Comparison of ENCODE assay signal across 24 mouse cellular contexts in genomic region chr19:44983366-44983765, GRCm38 (mm10). TPM values are rescaled to one million over a fixed set of nuclear protein-coding genes. Genes with fewer than 3 reads are reported as not detected.
DNase-seq lines count a peak whose midpoint lies in the region; ATAC-seq and TF ChIP-seq lines count a peak whose summit lies in the region.
"Had no signal": no experiment of that assay in that cellular context is flagged by ENCODE, and none has a peak within 500 bp of the region (broad histone marks: within the 10 kb centered on the region; RNA-seq: fewer than 3 reads in every experiment).

No protein-coding gene starts in this region.

- no peak overlapping the region for H3K4me3 ChIP-seq in kidney, adult 2 months (ENCODE audit: insufficient read depth, low read depth, low read length)
- H3K4me3 ChIP-seq in intestine, embryonic 15.5 days (replicated peaks): no peak overlapping the region
- H3K4me3 ChIP-seq: embryonic facial prominence, embryonic 13.5 days; erythroblast, embryonic 14.5 days; forebrain, embryonic 12.5 days; heart, embryonic 15.5 days; limb, embryonic 15.5 days; midbrain, embryonic 12.5 days; neural tube, embryonic 12.5 days had no signal

- H3K9me3 ChIP-seq in intestine, embryonic 15.5 days: no peaks in the 10 kb centered on the region
- H3K9me3 ChIP-seq: embryonic facial prominence, embryonic 13.5 days; forebrain, embryonic 12.5 days; heart, embryonic 15.5 days; limb, embryonic 15.5 days; midbrain, embryonic 12.5 days; neural tube, embryonic 12.5 days had no signal

- no peak overlapping the region for H3K9ac ChIP-seq in intestine, embryonic 15.5 days
- H3K9ac ChIP-seq: embryonic facial prominence, embryonic 13.5 days; forebrain, embryonic 12.5 days; heart, embryonic 15.5 days; hindbrain, embryonic 14.5 days; limb, embryonic 15.5 days; lung, embryonic 14.5 days; midbrain, embryonic 12.5 days; neural tube, embryonic 12.5 days had no signal

- no peak for TF ChIP-seq POLR2A in kidney, adult 2 months (IDR thresholded peaks at IDR 0.05; ENCODE audit: low read depth, low read length)

- no peak overlapping the region for H3K4me2 ChIP-seq in intestine, embryonic 15.5 days (replicated peaks)
- H3K4me2 ChIP-seq: embryonic facial prominence, embryonic 13.5 days; forebrain, embryonic 12.5 days; heart, embryonic 15.5 days; hindbrain, embryonic 14.5 days; limb, embryonic 15.5 days; lung, embryonic 14.5 days; midbrain, embryonic 12.5 days; neural tube, embryonic 12.5 days had no signal

- peaks cover 3% of the 10 kb centered on the region; the same call in 1 of the 2 replicates for H3K36me3 ChIP-seq in kidney, adult 2 months (ENCODE audit: control insufficient read depth, insufficient read depth, low read length)
- H3K36me3 ChIP-seq in intestine, embryonic 15.5 days: peaks cover 17% of the 10 kb centered on the region

- peaks cover 9% of the 10 kb centered on the region for H3K4me1 ChIP-seq in kidney, adult 2 months (ENCODE audit: control insufficient read depth, insufficient read depth, low read length)
- peaks cover 8% of the 10 kb centered on the region for H3K4me1 ChIP-seq in intestine, embryonic 15.5 days (replicated peaks)
- H3K4me1 ChIP-seq: forebrain, embryonic 12.5 days; neural tube, embryonic 12.5 days had no signal

- 87% methylated on average over 6 of the region's 6 CpGs for WGBS in kidney, adult 2 months
- WGBS in intestine, embryonic 15.5 days: 84% methylated on average over 6 of the region's 6 CpGs

- H3K27me3 ChIP-seq in kidney, adult 2 months (replicated peaks; ENCODE audit: control insufficient read depth, insufficient read depth, low read length): no peaks in the 10 kb centered on the region
- no peaks in the 10 kb centered on the region for H3K27me3 ChIP-seq in intestine, embryonic 15.5 days (replicated peaks)
- H3K27me3 ChIP-seq: embryonic facial prominence, embryonic 13.5 days; limb, embryonic 15.5 days; neural tube, embryonic 12.5 days had no signal

- DNase-seq in kidney, postnatal 10 days: peak; percentile 26
- no peak for DNase-seq in kidney, adult 2 months
- DNase-seq in right cerebral cortex, postnatal 10 days (ENCODE audit: low spot score in 2 of 2): peak; percentile 24 to 38
- DNase-seq in right cerebral cortex, postnatal 25 days: no peak
- no peak for DNase-seq in urinary bladder, postnatal 36 days (ENCODE audit: low spot score in 2 of 2)
- DNase-seq: adrenal gland, postnatal 14 days; B cell, adult 2 months; cerebellum, adult 8-10 months; cerebellum, postnatal 36 days; embryo, embryonic 11 days; heart, postnatal 4 days; kidney, adult 8-10 months; left cerebral cortex, postnatal 4 days; lung, embryonic 14.5 days had no signal

- no peak overlapping the region for H3K27ac ChIP-seq in kidney, adult 2 months (ENCODE audit: insufficient read depth, low read depth, low read length)
- H3K27ac ChIP-seq in intestine, embryonic 15.5 days: peak overlapping the region; percentile 64; the same call in 1 of the 2 replicates
- H3K27ac ChIP-seq: embryonic facial prominence, embryonic 13.5 days; forebrain, embryonic 12.5 days; heart, embryonic 15.5 days; hindbrain, embryonic 14.5 days; midbrain, embryonic 12.5 days; neural tube, embryonic 12.5 days had no signal

- ATAC-seq in intestine, embryonic 15.5 days: no peak
- no peak for ATAC-seq in frontal cortex, adult (ENCODE audit: low TSS enrichment)

- no peak for TF ChIP-seq CTCF in kidney, adult 2 months (conservative IDR thresholded peaks at IDR 0.05; ENCODE audit: insufficient read depth, insufficient read length, low read depth, low read length)

RNA-seq across cellular contexts. Expression of gene Sema4g, which starts 5.5 kb away (rescaled TPM):
- polyA plus RNA-seq in kidney, adult 2 months (2012; rRNA removed): 92.2 and 119 TPM in 2 replicates
- 13.7 and 16.2 TPM in 2 replicates for polyA plus RNA-seq in intestine, embryonic 15.5 days (2015; fragmentation: Nextera tagmentation; extraction: Ambion mirVana)

RNA-seq across cellular contexts. Expression of gene Twnk, which starts 22.1 kb away (rescaled TPM):
- 14.8 and 15.0 TPM in 2 replicates for polyA plus RNA-seq in kidney, adult 2 months (2012; rRNA removed)
- 20.5 and 22.5 TPM in 2 replicates for polyA plus RNA-seq in intestine, embryonic 15.5 days (2015; fragmentation: Nextera tagmentation; extraction: Ambion mirVana)

RNA-seq across cellular contexts. Expression of gene Mrpl43, which starts 22.9 kb away (rescaled TPM):
- 86.5 and 87.9 TPM in 2 replicates for polyA plus RNA-seq in kidney, adult 2 months (2012; rRNA removed)
- 73.8 and 76.7 TPM in 2 replicates for polyA plus RNA-seq in intestine, embryonic 15.5 days (2015; fragmentation: Nextera tagmentation; extraction: Ambion mirVana)

RNA-seq across cellular contexts. Expression of gene Lzts2, which starts 30.8 kb away (rescaled TPM):
- polyA plus RNA-seq in kidney, adult 2 months (2012; rRNA removed): 54.7 and 74.3 TPM in 2 replicates
- 56.9 and 63.2 TPM in 2 replicates for polyA plus RNA-seq in intestine, embryonic 15.5 days (2015; fragmentation: Nextera tagmentation; extraction: Ambion mirVana)

RNA-seq across cellular contexts. Expression of gene Slf2, which starts 52.4 kb away (rescaled TPM):
- polyA plus RNA-seq in kidney, adult 2 months (2012; rRNA removed): 10.5 and 31.1 TPM in 2 replicates
- polyA plus RNA-seq in intestine, embryonic 15.5 days (2015; fragmentation: Nextera tagmentation; extraction: Ambion mirVana): 31.9 and 33.9 TPM in 2 replicates

Comparison
In these comparisons a context has a peak if more than half of its experiments do, and no peak if none do; other contexts are left out.
1. DNase-seq: peak in kidney, postnatal 10 days (single experiment) and right cerebral cortex, postnatal 10 days (2 of 2); none in kidney, adult 2 months (single experiment), right cerebral cortex, postnatal 25 days (single experiment) and urinary bladder, postnatal 36 days (0 of 2).